Mouse (Mus musculus): Measurements from ENCODE around the gene Epha7. TPM values are rescaled to one million over a fixed set of nuclear protein-coding genes. Genes with fewer than 3 reads are reported as not detected.
A peak's percentile ranks its signal among the peaks of the same experiment; 100 is the strongest.

The Epha7 gene
- 24.1 and 30.1 TPM in 2 replicates for polyA plus RNA-seq (2012; rRNA removed)

DNA sequence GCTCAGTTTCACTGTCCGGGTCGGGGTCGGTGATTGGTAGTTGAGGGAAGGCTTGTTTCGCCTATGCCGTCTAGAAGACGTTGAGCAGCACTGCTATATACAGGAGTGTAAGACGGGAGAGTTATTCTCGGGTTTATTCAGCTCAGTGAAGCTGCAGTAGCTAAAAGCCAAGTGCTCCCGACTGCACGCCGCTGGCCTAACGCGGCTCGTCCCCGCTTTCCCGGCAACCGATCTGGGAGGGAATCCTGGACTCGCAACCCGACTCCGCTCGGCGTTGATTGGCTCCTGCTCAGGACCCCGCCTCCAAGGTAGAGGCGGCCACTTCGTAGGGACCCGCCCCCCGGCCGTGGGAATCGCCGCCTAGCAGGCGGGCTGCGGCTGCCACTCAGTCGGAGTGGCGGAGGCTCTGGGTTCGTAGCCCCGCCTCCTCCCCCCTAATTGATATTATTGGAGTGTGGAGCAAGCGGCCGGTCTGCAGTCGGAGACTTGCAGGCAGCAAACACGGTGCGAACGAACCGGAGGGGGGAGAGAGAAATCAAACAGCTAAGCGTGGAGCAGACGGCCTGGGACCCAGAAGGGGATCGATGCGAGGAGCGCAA is at the start of gene Epha7:
Gene Epha7 (plus strand): TSS at position 441 of the 599 bp plus-strand sequence.
- DNase-seq (ENCODE audit: extremely low spot score in 1 of 2, low spot score in 1 of 2) = peak; percentile 92 to 96

DNA sequence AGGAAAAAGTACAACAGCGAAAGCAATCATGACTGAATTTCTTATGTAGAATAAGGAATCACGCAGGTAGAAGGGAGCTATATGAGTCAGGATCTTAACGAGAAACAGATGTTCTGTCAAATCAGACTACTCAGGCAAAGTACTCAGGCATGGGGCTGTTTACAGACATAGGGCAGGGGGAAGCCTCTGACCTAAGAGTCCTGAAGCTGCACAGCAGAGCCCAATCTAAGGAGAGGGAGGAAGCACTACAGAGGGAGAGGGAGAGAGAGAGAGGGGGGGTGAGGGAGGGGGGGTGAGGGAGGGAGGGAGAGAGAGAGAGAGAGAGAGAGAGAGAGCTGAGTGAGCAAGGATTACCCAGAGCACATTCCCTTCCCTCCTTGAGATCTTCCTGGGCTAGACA is 29.0 kb upstream of the Epha7 start:
- DNase-seq (ENCODE audit: extremely low spot score in 1 of 2, low spot score in 1 of 2) = no peak

DNA sequence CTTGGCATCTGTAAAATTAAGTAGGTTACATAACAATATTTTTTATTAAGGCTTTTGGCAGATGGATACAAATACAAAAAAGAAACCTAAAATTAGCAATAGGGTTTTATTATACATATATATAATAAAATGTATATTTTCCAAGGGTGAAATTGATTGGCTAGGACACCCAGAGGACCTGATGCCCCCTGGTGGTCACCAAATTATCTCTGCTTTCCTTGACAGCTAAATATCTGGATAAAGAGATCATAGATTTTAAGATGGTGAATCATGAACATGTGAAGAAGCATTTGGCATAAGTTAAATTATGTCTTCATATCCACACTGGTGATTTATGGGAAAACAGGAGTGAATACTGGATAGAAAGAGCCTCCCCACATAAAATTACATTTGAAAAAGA is 4.1 kb upstream of the Epha7 start:
- peak in 1 of 2 experiments; percentile 77 for DNase-seq (ENCODE audit: extremely low spot score in 1 of 2, low spot score in 1 of 2)

DNA sequence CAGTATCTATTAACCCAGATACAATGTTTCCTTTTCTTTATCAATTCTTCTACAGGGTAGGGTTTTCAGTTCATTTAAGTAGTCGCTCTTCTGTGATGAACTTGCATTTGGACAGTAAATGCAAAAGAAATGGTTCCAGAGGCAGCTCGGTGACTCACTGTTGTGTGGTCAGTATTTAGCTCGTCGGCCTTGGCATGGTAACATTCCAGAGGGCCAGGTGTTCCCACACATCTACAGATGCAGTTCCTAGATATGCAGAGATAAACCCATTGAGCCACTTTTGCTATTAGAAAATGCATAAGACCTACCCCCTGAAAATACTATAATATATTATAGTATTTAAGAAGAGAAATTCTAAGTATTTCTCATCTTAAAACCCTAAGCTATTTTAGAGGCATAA is 3.2 kb upstream of the Epha7 start:
- no peak for DNase-seq (ENCODE audit: extremely low spot score in 1 of 2, low spot score in 1 of 2)

DNA sequence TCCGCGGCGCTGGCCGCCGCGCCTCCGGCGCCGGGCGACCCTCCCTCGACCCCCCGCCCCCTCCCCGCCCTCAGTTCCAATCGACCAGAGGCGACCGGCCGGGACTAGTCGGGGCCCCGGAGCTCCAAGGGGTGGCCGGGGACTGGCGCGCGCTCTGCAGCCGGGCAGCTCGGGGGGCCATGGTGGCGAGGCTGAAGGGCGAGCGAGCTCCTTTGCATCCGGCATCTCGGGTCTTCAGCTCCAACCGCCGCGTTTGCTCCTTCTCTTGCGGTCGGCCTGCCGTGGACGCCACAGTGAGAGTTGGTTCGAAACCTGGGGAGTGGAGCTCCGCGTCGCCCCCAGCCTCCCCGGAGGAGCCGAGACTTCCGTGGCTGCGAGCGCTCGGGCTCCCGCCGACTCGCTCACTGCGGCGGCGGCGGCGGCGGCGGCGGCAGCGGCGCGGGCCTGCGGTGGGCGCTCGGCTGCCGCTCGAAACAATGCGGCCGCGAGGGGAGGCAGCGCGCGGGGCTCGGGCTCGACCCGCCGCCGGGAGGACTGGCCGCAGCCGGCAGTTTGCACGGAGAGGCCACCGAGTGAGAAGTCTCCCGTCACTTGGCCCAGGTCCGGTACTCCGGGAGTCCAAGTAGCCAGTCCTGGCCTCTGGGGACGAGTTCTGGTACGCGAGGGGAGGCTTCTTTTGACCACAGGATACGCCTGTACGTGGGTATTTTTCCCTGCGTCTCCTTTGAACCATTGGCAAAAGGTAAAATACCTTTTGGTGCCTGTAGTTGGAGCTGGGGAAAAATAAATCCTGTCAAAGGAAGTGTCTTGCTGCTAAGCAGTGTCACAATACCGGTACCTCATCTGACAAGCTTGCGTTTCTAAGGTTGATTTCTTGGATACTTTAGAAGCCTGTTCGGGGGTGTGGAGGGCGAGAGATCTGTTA is 882 bp downstream of the Epha7 start:
- DNase-seq (ENCODE audit: extremely low spot score in 1 of 2, low spot score in 1 of 2) = no peak

DNA sequence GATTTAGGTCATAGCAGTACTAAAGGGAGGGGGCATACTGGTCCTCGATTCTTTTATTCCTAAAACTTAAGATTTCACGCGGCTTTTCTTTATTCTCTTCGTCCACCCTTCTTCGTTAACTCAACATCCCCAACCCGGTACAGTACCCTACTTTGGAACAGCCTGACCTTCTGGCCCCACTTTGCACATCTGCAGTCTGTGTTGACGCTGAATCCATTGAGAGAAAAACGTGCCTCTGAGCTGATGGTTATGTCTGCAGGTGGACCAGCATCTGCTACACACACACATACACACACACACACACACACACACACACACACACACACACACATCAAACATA is 1.5 kb downstream of the Epha7 start:
- DNase-seq (ENCODE audit: extremely low spot score in 1 of 2, low spot score in 1 of 2) = no peak

DNA sequence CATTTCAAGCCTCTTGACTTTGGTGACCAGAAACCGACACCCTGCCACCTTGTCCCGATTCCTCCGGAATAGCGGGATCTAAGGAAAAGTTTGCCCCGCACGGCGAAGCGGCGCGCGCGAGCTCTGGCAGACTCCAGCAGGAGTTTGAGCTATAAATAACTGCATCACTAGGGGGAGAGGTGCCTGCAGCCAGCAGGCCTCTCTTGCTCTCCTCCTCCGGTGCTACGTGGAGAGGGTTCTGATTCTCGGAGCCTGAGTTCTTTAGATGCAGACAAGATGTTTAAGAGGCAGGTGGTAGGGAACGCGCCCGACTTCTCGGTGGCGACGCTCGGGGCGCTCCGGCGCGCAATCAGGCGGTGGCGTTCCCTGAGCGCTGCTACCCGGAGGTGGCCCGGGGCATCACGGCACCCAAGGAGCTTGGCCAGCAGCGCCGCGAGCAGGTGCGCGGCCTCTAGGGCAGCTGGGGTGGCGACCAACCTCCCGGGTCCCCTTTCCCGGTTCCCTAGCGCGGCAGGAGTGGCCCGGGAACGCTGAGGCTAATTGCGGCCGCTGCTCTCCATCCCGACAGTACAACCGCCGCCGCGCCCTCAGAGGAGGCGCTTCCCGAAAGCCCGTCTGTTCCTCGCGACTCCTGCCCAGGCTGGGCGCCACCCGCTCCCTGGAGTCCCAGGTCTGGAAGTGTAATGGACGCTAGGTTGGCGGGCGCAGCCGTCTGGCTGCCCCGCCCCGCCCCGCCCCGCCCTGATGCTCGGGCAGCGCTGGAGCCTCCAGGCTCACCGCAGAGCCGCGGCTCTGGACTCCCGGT is 2.1 kb downstream of the Epha7 start:
- peak; percentile 43 to 67 for DNase-seq (ENCODE audit: extremely low spot score in 1 of 2, low spot score in 1 of 2)

- DNase-seq (ENCODE audit: extremely low spot score in 1 of 2, low spot score in 1 of 2) = no peak
These were observed 2.6 kb downstream of the Epha7 start for GRCm38 (mm10) chr4:28815621-28815920.

DNA sequence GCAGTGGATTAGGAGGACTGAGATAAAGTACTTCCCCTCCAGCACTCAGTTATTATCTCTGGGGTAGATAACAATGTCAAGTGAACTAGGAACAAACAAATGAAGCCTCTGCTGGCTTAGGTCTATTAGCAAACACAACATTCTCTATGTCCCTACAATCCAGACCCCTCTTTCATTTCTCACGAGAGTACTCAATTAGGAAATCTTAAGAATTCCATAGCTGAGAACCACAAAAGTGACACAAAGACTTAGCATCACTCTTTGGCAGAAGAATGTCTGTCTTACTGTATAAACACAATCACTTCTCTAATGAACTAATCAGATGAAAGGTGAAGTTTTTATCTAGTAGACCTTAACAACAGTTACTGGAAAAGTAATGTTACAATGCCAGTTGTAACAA is 10.7 kb downstream of the Epha7 start:
- DNase-seq (ENCODE audit: extremely low spot score in 1 of 2, low spot score in 1 of 2) = no peak

DNA sequence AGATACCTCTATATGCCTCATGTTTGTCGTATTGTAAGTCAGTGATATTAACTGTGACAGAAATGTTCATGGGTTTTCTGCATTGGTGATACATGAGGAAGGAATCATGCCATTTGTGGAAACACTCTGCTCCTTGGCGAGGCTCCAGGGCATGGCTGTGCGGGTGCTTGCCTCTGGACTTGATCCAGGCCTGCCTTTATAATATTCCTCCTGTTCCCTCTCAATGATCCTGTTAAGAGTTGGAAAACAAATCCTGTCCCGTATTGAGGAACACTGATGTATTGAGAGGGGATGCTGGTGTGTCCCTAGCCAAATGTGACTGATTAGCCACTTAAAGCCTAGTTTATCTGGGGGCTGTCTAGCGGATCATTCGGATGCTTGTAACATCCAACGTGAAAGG is 11.7 kb downstream of the Epha7 start:
- no peak for DNase-seq (ENCODE audit: extremely low spot score in 1 of 2, low spot score in 1 of 2)

DNA sequence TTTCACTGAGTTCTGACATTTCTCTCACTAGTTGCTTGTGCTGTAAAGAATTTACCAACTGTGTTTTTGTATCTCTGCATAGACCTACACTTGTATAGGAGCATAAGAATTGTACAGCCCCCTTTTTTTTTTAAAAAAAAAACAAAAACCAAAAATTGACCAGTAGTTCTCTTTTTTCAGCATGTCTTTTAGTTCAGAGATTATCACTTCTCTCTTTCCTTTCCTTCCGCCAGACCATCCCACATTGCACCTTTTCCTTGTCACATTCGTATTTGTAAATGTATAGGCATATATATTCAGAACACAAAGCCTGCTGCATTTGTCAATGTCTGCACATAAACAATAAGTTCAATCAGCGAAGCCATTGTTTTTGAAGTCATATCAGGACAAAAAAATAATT is 24.7 kb downstream of the Epha7 start:
- DNase-seq (ENCODE audit: extremely low spot score in 1 of 2, low spot score in 1 of 2) = no peak

DNA sequence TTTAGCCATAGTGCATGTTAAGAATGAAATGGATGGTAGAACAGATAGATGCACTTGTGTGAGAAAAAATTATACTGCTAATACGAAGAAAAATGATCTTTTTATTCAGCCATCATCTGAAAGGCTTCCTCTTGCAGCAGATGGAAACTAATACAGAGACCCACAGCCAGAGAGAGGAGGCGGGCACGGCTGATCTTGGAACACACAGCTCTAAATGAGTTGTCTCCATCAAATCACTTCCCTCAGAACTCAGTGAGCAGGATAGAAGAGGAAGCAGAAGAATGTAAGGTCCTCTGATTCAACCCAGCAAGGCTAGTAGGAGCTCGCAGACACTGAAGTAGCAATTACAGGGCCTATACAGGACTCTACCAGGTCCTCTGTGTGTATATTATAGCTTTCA is 33.4 kb downstream of the Epha7 start:
- DNase-seq (ENCODE audit: extremely low spot score in 1 of 2, low spot score in 1 of 2) = no peak

GRCm38 (mm10) chr4:28850388-28850787 is 37.5 kb downstream of the Epha7 start:
- DNase-seq (ENCODE audit: extremely low spot score in 1 of 2, low spot score in 1 of 2) = no peak

- DNase-seq (ENCODE audit: extremely low spot score in 1 of 2, low spot score in 1 of 2) = no peak
These were observed 50.1 kb downstream of the Epha7 start for GRCm38 (mm10) chr4:28862845-28863666.

DNA sequence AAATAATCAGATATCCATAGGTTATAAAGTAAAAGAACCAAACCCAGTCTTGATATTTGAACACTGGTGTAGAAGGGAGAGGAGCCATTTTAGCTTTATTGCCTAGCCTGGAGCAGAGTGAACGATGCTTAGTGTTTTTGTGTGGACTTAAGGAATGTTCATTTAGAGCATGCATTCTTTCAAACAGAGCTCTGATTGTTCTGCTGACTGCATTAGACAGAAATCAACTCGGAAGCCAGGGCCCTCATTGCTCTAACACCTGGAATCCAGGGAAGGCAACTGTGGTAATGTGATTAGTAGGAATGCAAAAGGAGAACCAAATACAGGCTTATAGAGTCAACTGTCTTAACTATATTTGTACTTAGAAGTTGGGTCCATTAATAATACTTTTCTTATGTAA is 53.5 kb downstream of the Epha7 start:
- no peak for DNase-seq (ENCODE audit: extremely low spot score in 1 of 2, low spot score in 1 of 2)

- no peak for DNase-seq (ENCODE audit: extremely low spot score in 1 of 2, low spot score in 1 of 2)
These were observed 58.7 kb downstream of the Epha7 start for GRCm38 (mm10) chr4:28871615-28872014.

GRCm38 (mm10) chr4:28881271-28882044 is 68.5 kb downstream of the Epha7 start:
- DNase-seq (ENCODE audit: extremely low spot score in 1 of 2, low spot score in 1 of 2) = no peak

GRCm38 (mm10) chr4:28889630-28890029 is 76.7 kb downstream of the Epha7 start:
- DNase-seq (ENCODE audit: extremely low spot score in 1 of 2, low spot score in 1 of 2) = no peak

DNA sequence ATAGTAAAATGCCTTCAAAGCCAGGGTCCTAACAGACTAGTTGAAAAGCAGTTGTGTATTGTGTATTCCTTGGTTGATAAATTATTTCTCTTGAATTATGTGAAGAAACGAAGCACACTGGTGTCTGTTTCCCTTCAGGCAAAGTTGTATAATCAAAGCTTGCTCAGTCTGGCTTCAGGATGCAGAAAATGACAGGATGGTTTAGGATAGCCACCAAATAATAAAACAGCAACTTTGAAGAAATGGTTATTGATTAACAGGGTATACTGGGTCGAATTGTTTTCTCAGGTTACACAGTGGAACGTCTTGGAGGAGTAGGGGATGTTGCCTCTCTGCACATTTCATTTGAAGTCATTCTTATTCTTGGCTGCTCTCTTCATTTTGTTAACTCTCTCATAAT is 77.2 kb downstream of the Epha7 start:
- no peak for DNase-seq (ENCODE audit: extremely low spot score in 1 of 2, low spot score in 1 of 2)

- DNase-seq (ENCODE audit: extremely low spot score in 1 of 2, low spot score in 1 of 2) = peak; percentile 73 to 84
These were observed 82.5 kb downstream of the Epha7 start for GRCm38 (mm10) chr4:28895480-28895879.

All from frontal cortex, adult 2 months (tissue).